Mouse (Mus musculus): Measurements from ENCODE around the gene Acadl. TPM values are rescaled to one million over a fixed set of nuclear protein-coding genes. Genes with fewer than 3 reads are reported as not detected.

Gene Acadl
- polyA plus RNA-seq, 1 experiment from 2014 or later, result 392 TPM

- H3K4me2 ChIP-seq (ENCODE audit: low read depth, low read length), result no peak overlapping the region
- TF ChIP-seq CTCF (IDR thresholded peaks at IDR 0.05; ENCODE audit: low read depth) (no peak), EP300 (IDR thresholded peaks at IDR 0.05; ENCODE audit: low read depth) (no peak)
- no peaks in the 10 kb centered on the region for H3K27me3 ChIP-seq (ENCODE audit: insufficient read depth, low read length)
- H3K36me3 ChIP-seq (replicated peaks; ENCODE audit: insufficient read depth, low read length), result peaks cover 44% of the 10 kb centered on the region
- 0 out of 2 replicates have a peak, but pooled peaks cover 5% of the 10 kb centered on the region for H3K4me1 ChIP-seq (ENCODE audit: insufficient read depth)
- H3K4me3 ChIP-seq (ENCODE audit: low read depth, low read length), result no peak overlapping the region
- no peaks in the 10 kb centered on the region for H3K9me3 ChIP-seq (ENCODE audit: low read length)
- ATAC-seq, result no peak
- no peak overlapping the region for H3K27ac ChIP-seq (ENCODE audit: low read depth)
- 81% methylated on average over 3 of the region's 3 CpGs for WGBS (ENCODE audit: insufficient replicate concordance)
- no peak overlapping the region for H3K9ac ChIP-seq (replicated peaks)
- DNase-seq, result no peak
Measured at GRCm38 (mm10) chr1:66837207-66837606, 25.9 kb downstream of the Acadl start.

- no peak overlapping the region for H3K4me2 ChIP-seq (ENCODE audit: low read depth, low read length)
- H3K27me3 ChIP-seq (ENCODE audit: insufficient read depth, low read length), result no peaks in the 10 kb centered on the region
- WGBS (ENCODE audit: insufficient replicate concordance), result 72% methylated on average over 7 of the region's 7 CpGs
- 0 out of 2 replicates have a peak, but pooled peaks cover 5% of the 10 kb centered on the region for H3K4me1 ChIP-seq (ENCODE audit: insufficient read depth)
- TF ChIP-seq CTCF (IDR thresholded peaks at IDR 0.05; ENCODE audit: low read depth) (no peak), EP300 (IDR thresholded peaks at IDR 0.05; ENCODE audit: low read depth) (no peak)
- no peaks in the 10 kb centered on the region for H3K9me3 ChIP-seq (ENCODE audit: low read length)
- ATAC-seq (no peak), DNase-seq (no peak)
- peaks cover 32% of the 10 kb centered on the region for H3K36me3 ChIP-seq (replicated peaks; ENCODE audit: insufficient read depth, low read length)
- no peak overlapping the region for H3K27ac ChIP-seq (ENCODE audit: low read depth)
- no peak overlapping the region for H3K4me3 ChIP-seq (ENCODE audit: low read depth, low read length)
- H3K9ac ChIP-seq (replicated peaks), result no peak overlapping the region
Measured at GRCm38 (mm10) chr1:66832636-66833165, 30.4 kb downstream of the Acadl start.

GRCm38 (mm10) chr1:66831824-66832600 lies 31.1 kb downstream of the Acadl start:
- Histone ChIP-seq H3K4me2 (ENCODE audit: low read depth, low read length) (no peak overlapping the region), H3K4me1 (ENCODE audit: insufficient read depth) (0 out of 2 replicates have a peak, but pooled peaks cover 5% of the 10 kb centered on the region), H3K4me3 (ENCODE audit: low read depth, low read length) (no peak overlapping the region), H3K27me3 (ENCODE audit: insufficient read depth, low read length) (no peaks in the 10 kb centered on the region), H3K9ac (replicated peaks) (no peak overlapping the region), H3K27ac (ENCODE audit: low read depth) (no peak overlapping the region), H3K9me3 (ENCODE audit: low read length) (no peaks in the 10 kb centered on the region), H3K36me3 (replicated peaks; ENCODE audit: insufficient read depth, low read length) (peaks cover 28% of the 10 kb centered on the region)
- ATAC-seq, result no peak
- no peak for TF ChIP-seq EP300 (IDR thresholded peaks at IDR 0.05; ENCODE audit: low read depth)
- no peak for DNase-seq
- WGBS (ENCODE audit: insufficient replicate concordance), result 78% methylated on average over 9 of the region's 9 CpGs

- H3K27ac ChIP-seq (ENCODE audit: low read depth), result no peak overlapping the region
- 86% methylated on average over 9 of the region's 9 CpGs for WGBS (ENCODE audit: insufficient replicate concordance)
- ATAC-seq (no peak), DNase-seq (no peak)
- 0 out of 2 replicates have a peak, but pooled peaks cover 5% of the 10 kb centered on the region for H3K4me1 ChIP-seq (ENCODE audit: insufficient read depth)
- no peaks in the 10 kb centered on the region for H3K9me3 ChIP-seq (ENCODE audit: low read length)
- peaks cover 19% of the 10 kb centered on the region for H3K36me3 ChIP-seq (replicated peaks; ENCODE audit: insufficient read depth, low read length)
- TF ChIP-seq EP300 (IDR thresholded peaks at IDR 0.05; ENCODE audit: low read depth), result no peak
- no peak for TF ChIP-seq CTCF (IDR thresholded peaks at IDR 0.05; ENCODE audit: low read depth)
- no peak overlapping the region for H3K4me2 ChIP-seq (ENCODE audit: low read depth, low read length)
- no peak overlapping the region for H3K4me3 ChIP-seq (ENCODE audit: low read depth, low read length)
- no peaks in the 10 kb centered on the region for H3K27me3 ChIP-seq (ENCODE audit: insufficient read depth, low read length)
- H3K9ac ChIP-seq (replicated peaks), result no peak overlapping the region
Measured at GRCm38 (mm10) chr1:66829400-66830080, 33.5 kb downstream of the Acadl start.

- H3K4me1 ChIP-seq (ENCODE audit: insufficient read depth), result peaks cover 12% of the 10 kb centered on the region
- no peak overlapping the region for H3K4me2 ChIP-seq (ENCODE audit: low read depth, low read length)
- H3K27me3 ChIP-seq (ENCODE audit: insufficient read depth, low read length), result no peaks in the 10 kb centered on the region
- DNase-seq (no peak), ATAC-seq (no peak)
- no peak for TF ChIP-seq CTCF (IDR thresholded peaks at IDR 0.05; ENCODE audit: low read depth)
- no peak for TF ChIP-seq EP300 (IDR thresholded peaks at IDR 0.05; ENCODE audit: low read depth)
- H3K36me3 ChIP-seq (replicated peaks; ENCODE audit: insufficient read depth, low read length), result 0 out of 2 replicates have a peak, but pooled peaks cover 3% of the 10 kb centered on the region
- 0 out of 2 replicates have a peak overlapping the region, but pooled peaks have one; percentile 11 for H3K9ac ChIP-seq (replicated peaks)
- 74% methylated on average over 9 of the region's 9 CpGs for WGBS (ENCODE audit: insufficient replicate concordance)
- H3K4me3 ChIP-seq (ENCODE audit: low read depth, low read length), result no peak overlapping the region
- H3K27ac ChIP-seq (ENCODE audit: low read depth), result no peak overlapping the region; the same call in 1 of the 2 replicates
- no peaks in the 10 kb centered on the region for H3K9me3 ChIP-seq (ENCODE audit: low read length)
Measured at GRCm38 (mm10) chr1:66821966-66822365, 41.1 kb downstream of the Acadl start.

GRCm38 (mm10) chr1:66820241-66820640 lies 42.8 kb downstream of the Acadl start:
- 16% methylated on average over 7 of the region's 7 CpGs for WGBS (ENCODE audit: insufficient replicate concordance)
- ATAC-seq, result no peak

More at GRCm38 (mm10) chr1:66820241-66820640, 42.8 kb downstream of the Acadl start:
- Histone ChIP-seq H3K9ac (replicated peaks) (no peak overlapping the region), H3K9me3 (ENCODE audit: low read length) (no peaks in the 10 kb centered on the region), H3K4me1 (ENCODE audit: insufficient read depth) (peaks cover 12% of the 10 kb centered on the region), H3K4me2 (ENCODE audit: low read depth, low read length) (no peak overlapping the region), H3K4me3 (ENCODE audit: low read depth, low read length) (no peak overlapping the region), H3K27me3 (ENCODE audit: insufficient read depth, low read length) (no peaks in the 10 kb centered on the region), H3K27ac (ENCODE audit: low read depth) (no peak overlapping the region), H3K36me3 (replicated peaks; ENCODE audit: insufficient read depth, low read length) (0 out of 2 replicates have a peak, but pooled peaks cover 3% of the 10 kb centered on the region)
- no peak for TF ChIP-seq EP300 (IDR thresholded peaks at IDR 0.05; ENCODE audit: low read depth)
- no peak for TF ChIP-seq CTCF (IDR thresholded peaks at IDR 0.05; ENCODE audit: low read depth)
- DNase-seq, result no peak
